Mouse (Mus musculus): ENCODE measurements around the gene Slc16a2. TPM values are rescaled to one million over a fixed set of nuclear protein-coding genes. Genes with fewer than 3 reads are reported as not detected.

Gene Slc16a2
- total and polyA plus RNA-seq, 3 experiments = 0.05 TPM; not detected in 2

DNA sequence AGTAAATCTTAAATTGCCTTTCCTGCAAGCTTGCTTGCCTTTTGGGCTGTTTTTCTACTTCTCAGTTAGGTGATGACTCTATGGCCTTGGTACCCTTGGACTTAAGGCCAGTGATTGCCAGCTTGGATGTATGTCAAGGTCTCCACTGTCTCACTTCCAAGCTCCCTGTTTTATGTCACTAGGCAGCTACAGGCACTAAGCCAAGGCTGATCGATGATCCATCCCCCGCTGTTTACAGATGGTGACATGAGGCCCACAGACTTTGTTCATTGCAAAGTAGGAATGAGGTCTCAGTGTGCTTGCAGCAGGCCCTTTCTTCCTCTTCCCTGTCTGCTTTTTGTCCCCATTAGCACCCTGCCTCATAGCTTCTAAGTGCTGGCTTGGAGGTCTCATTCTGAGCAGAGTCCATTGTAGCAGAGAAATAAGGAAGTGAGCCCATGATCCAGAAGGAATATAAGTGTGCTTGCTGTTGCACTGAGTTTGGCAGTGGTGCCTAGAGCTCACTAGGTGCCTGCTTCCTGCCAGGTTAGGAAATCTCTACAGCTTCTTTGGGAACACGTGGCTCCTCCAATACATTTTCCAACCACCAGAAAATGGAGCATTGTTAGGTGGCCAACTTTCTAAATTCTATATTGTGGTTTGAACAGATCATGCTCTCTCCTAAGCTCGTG, 89.6 kb downstream of the Slc16a2 start:
- DNase-seq (ENCODE audit: low spot score) (no peak), ATAC-seq (ENCODE audit: extremely low read depth, insufficient number of reproducible peaks, low FRiP score, poor library complexity, severe bottlenecking) (no peak)
- no peak for TF ChIP-seq CTCF (IDR thresholded peaks at IDR 0.05; ENCODE audit: low read depth, low read length)
- TF ChIP-seq POLR2AphosphoS5 (IDR thresholded peaks at IDR 0.05; ENCODE audit: insufficient replicate concordance, low read depth, low read length) = no peak
- TF ChIP-seq GATA1 (IDR thresholded peaks at IDR 0.05; ENCODE audit: borderline replicate concordance, low read length) = no peak
- no peak for TF ChIP-seq TAL1 (conservative IDR thresholded peaks at IDR 0.05; ENCODE audit: low read depth, low read length)
- TF ChIP-seq GATA2 (IDR thresholded peaks at IDR 0.05; ENCODE audit: borderline replicate concordance, low read depth, low read length) = no peak
- Histone ChIP-seq H3K27me3 (ENCODE audit: insufficient read depth, low read length) (no peaks in the 10 kb centered on the region), H3K36me3 (replicated peaks) (no peaks in the 10 kb centered on the region), H3K4me3 (ENCODE audit: low read depth, low read length) (no peak overlapping the region), H3K9me3 (replicated peaks) (no peaks in the 10 kb centered on the region), H3K4me1 (ENCODE audit: insufficient read depth, low read depth, low read length) (no peaks in the 10 kb centered on the region)

DNA sequence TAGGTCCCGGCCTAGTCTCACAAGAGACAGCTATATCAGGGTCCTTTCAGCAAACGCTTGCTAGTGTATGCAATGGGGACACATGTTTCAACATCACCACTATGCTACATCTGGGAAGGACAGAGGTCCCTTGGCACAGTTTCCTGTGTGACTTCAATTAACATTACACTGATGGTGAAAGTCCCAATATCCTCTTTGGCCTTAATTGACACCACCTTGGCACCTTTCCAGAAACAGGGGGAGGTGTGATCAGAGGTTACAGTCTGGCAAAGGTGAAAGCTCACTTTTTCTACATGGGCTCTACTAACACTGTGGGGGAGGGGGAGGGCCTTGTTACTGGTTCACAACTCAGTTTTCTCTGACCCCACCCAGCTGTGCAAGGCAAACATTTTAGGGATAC, 99.3 kb downstream of the Slc16a2 start:
- Histone ChIP-seq H3K36me3 (replicated peaks) (no peaks in the 10 kb centered on the region), H3K4me3 (ENCODE audit: low read depth, low read length) (no peak overlapping the region), H3K9me3 (replicated peaks) (no peaks in the 10 kb centered on the region), H3K4me1 (ENCODE audit: insufficient read depth, low read depth, low read length) (no peaks in the 10 kb centered on the region), H3K27me3 (ENCODE audit: insufficient read depth, low read length) (0 out of 2 replicates have a peak, but pooled peaks cover 3% of the 10 kb centered on the region)
- ATAC-seq (ENCODE audit: extremely low read depth, insufficient number of reproducible peaks, low FRiP score, poor library complexity, severe bottlenecking) (no peak), DNase-seq (ENCODE audit: low spot score) (no peak)
- TF ChIP-seq POLR2AphosphoS5 (IDR thresholded peaks at IDR 0.05; ENCODE audit: insufficient replicate concordance, low read depth, low read length) = no peak
- TF ChIP-seq GATA2 (IDR thresholded peaks at IDR 0.05; ENCODE audit: borderline replicate concordance, low read depth, low read length) = no peak
- TF ChIP-seq CTCF (IDR thresholded peaks at IDR 0.05; ENCODE audit: low read depth, low read length) = no peak
- TF ChIP-seq GATA1 (IDR thresholded peaks at IDR 0.05; ENCODE audit: borderline replicate concordance, low read length) = no peak
- no peak for TF ChIP-seq TAL1 (conservative IDR thresholded peaks at IDR 0.05; ENCODE audit: low read depth, low read length)

DNA sequence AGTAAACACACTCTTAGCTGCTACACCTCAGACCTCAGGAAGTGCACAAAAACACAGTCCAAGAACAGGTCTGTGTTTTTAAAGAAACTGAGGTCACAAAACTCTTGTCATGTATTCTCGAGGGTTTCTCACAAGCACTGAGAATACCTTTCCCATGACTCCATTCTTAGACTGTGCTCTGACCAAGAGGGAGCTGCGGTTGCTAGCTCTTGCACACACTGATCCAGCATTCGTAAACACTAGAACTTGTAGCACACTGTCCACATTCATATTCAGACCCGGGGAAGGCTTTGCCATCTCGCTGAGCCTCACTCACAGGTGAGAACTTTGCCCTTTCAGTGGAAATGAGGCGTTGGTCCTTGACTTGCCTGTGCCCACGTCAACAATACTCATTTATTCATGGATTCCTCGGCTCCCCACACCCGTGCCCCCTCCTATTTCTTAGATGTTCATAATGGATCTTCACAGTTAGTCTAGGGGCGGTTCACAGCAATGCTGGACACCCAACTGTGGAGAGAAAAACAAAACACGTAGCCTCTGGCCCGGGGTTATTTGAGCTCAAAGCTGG, 102.1 kb downstream of the Slc16a2 start:
- Histone ChIP-seq H3K4me1 (ENCODE audit: insufficient read depth, low read depth, low read length) (no peaks in the 10 kb centered on the region), H3K9me3 (replicated peaks) (no peaks in the 10 kb centered on the region), H3K36me3 (replicated peaks) (no peaks in the 10 kb centered on the region), H3K4me3 (ENCODE audit: low read depth, low read length) (no peak overlapping the region), H3K27me3 (ENCODE audit: insufficient read depth, low read length) (0 out of 2 replicates have a peak, but pooled peaks cover 3% of the 10 kb centered on the region)
- TF ChIP-seq TAL1 (conservative IDR thresholded peaks at IDR 0.05; ENCODE audit: low read depth, low read length) (no peak), GATA2 (IDR thresholded peaks at IDR 0.05; ENCODE audit: borderline replicate concordance, low read depth, low read length) (no peak), POLR2AphosphoS5 (IDR thresholded peaks at IDR 0.05; ENCODE audit: insufficient replicate concordance, low read depth, low read length) (no peak), GATA1 (IDR thresholded peaks at IDR 0.05; ENCODE audit: borderline replicate concordance, low read length) (no peak), CTCF (IDR thresholded peaks at IDR 0.05; ENCODE audit: low read depth, low read length) (no peak)
- DNase-seq (ENCODE audit: low spot score) (no peak), ATAC-seq (ENCODE audit: extremely low read depth, insufficient number of reproducible peaks, low FRiP score, poor library complexity, severe bottlenecking) (no peak)

DNA sequence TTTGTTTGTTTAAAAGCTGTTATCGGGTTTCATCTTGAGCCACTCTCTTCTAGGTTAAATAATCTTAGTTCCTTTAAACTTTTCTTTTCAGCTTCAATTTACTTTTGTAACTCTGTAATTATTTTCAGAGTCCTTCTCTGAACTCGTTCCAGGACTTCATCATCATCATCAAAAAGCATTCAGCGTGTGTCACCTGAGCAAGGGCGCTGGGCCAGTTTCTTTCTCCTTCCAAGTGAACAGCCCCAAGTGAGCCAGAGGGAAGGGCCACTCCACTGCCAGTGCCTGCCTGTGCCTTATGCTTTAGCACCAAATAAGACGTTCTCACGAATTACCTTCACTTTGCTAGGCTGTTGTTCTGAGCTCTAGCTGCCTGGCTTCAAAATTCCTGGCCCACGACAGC, 108.9 kb downstream of the Slc16a2 start:
- H3K27me3 ChIP-seq (ENCODE audit: insufficient read depth, low read length) = no peaks in the 10 kb centered on the region
- DNase-seq (ENCODE audit: low spot score) (no peak), ATAC-seq (ENCODE audit: extremely low read depth, insufficient number of reproducible peaks, low FRiP score, poor library complexity, severe bottlenecking) (no peak)
- no peak overlapping the region for H3K4me3 ChIP-seq (ENCODE audit: low read depth, low read length)
- no peaks in the 10 kb centered on the region for H3K36me3 ChIP-seq (replicated peaks)
- TF ChIP-seq CTCF (IDR thresholded peaks at IDR 0.05; ENCODE audit: low read depth, low read length) (no peak), POLR2AphosphoS5 (IDR thresholded peaks at IDR 0.05; ENCODE audit: insufficient replicate concordance, low read depth, low read length) (no peak), GATA2 (IDR thresholded peaks at IDR 0.05; ENCODE audit: borderline replicate concordance, low read depth, low read length) (no peak), GATA1 (IDR thresholded peaks at IDR 0.05; ENCODE audit: borderline replicate concordance, low read length) (no peak), TAL1 (conservative IDR thresholded peaks at IDR 0.05; ENCODE audit: low read depth, low read length) (no peak)
- H3K9me3 ChIP-seq (replicated peaks) = no peaks in the 10 kb centered on the region
- no peaks in the 10 kb centered on the region for H3K4me1 ChIP-seq (ENCODE audit: insufficient read depth, low read depth, low read length)

DNA sequence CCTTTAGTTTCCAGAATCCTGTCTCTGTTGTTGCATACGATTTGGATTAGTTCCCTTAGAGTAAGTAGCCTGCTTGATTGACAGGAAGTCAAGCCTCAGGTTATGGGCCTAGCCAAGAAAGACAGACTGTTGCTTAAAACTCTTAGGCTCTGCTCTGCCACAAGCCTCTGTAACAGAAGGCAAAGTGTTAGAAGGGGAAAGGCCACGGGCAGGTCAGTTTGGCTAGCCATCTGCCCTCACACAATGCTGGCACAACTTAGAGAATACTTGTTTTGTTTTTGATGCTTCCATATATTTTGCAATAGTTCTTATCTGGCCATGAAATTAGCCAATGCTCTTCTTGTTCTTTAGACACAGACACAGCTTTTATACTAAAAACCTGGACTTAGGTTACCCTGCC, 112.1 kb downstream of the Slc16a2 start:
- TF ChIP-seq CTCF (IDR thresholded peaks at IDR 0.05; ENCODE audit: low read depth, low read length) (no peak), GATA2 (IDR thresholded peaks at IDR 0.05; ENCODE audit: borderline replicate concordance, low read depth, low read length) (no peak)
- no peaks in the 10 kb centered on the region for H3K4me1 ChIP-seq (ENCODE audit: insufficient read depth, low read depth, low read length)
- H3K27me3 ChIP-seq (ENCODE audit: insufficient read depth, low read length) = no peaks in the 10 kb centered on the region
- no peak for DNase-seq (ENCODE audit: low spot score)
- H3K9me3 ChIP-seq (replicated peaks) = no peaks in the 10 kb centered on the region
- no peak overlapping the region for H3K4me3 ChIP-seq (ENCODE audit: low read depth, low read length)
- H3K36me3 ChIP-seq (replicated peaks) = no peaks in the 10 kb centered on the region
- ATAC-seq (ENCODE audit: extremely low read depth, insufficient number of reproducible peaks, low FRiP score, poor library complexity, severe bottlenecking) = no peak

DNA sequence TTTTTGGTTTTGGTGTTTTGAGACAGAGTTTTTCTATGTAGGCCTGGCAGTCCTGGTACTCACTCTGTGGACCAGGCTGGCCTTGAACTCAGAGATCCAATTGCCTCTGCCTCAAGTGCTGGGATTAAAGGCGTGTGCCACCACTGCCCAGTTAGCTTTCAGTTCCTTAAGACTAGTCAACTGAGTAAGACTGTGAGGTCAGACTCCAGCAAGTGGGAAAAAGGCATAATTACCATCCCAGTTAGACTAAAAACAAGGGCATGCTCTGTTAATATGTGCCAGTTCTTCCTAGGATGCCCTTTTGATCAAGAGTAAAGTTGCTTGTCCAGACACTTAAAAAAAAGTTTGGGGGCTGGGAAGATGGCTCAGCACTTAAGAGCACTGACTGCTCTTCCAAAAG, 113.2 kb downstream of the Slc16a2 start:
- DNase-seq (ENCODE audit: low spot score) = no peak
- Histone ChIP-seq H3K4me1 (ENCODE audit: insufficient read depth, low read depth, low read length) (no peaks in the 10 kb centered on the region), H3K27me3 (ENCODE audit: insufficient read depth, low read length) (no peaks in the 10 kb centered on the region), H3K4me3 (ENCODE audit: low read depth, low read length) (no peak overlapping the region), H3K9me3 (replicated peaks) (no peaks in the 10 kb centered on the region), H3K36me3 (replicated peaks) (no peaks in the 10 kb centered on the region)
- TF ChIP-seq GATA1 (IDR thresholded peaks at IDR 0.05; ENCODE audit: borderline replicate concordance, low read length) (no peak), CTCF (IDR thresholded peaks at IDR 0.05; ENCODE audit: low read depth, low read length) (no peak), POLR2AphosphoS5 (IDR thresholded peaks at IDR 0.05; ENCODE audit: insufficient replicate concordance, low read depth, low read length) (no peak), GATA2 (IDR thresholded peaks at IDR 0.05; ENCODE audit: borderline replicate concordance, low read depth, low read length) (no peak), TAL1 (conservative IDR thresholded peaks at IDR 0.05; ENCODE audit: low read depth, low read length) (no peak)
- ATAC-seq (ENCODE audit: extremely low read depth, insufficient number of reproducible peaks, low FRiP score, poor library complexity, severe bottlenecking) = no peak

Measured in G1E (cell line).